Mouse (Mus musculus): ENCODE results near the gene Prr5. TPM values are rescaled to one million over a fixed set of nuclear protein-coding genes. Genes with fewer than 3 reads are reported as not detected.

Gene Prr5
- polyA plus RNA-seq, 3 experiments from 2014 or later, result 1.5 TPM; not detected in 2

DNA sequence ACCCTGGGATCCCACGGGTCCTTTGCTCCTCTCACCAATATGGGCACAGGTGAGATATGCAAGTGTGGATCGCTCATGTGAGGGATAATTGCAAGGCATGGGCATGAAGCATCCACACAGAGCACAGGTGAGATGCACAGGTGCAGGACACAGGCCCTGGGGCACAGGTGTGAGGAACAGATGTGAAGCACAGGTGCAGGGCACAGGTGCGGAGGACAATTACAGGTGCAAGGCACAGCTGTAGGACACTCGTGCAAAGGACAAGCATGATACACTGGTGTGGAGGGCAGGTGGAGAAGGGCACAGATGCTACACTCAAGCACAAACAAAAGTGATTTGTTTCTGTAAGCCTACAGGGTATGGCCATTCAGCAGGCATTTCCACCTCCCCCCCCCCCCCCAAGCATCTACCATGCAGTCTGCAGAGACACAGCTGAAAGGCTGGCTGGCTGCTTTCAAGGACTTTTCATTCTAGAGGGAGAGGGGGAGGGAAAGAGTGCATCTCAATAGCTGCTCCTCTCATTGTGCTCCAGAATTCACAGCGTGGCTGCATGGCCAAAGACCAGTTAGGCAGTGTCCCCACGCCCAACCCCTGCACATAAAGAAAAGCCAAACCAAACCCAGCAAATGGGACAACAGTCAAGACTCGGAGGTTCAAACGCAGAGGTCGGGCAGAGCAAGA lies 11.9 kb upstream of the Prr5 start:
- ATAC-seq, result no peak

GRCm38 (mm10) chr15:84658655-84659054 lies 10.8 kb upstream of the Prr5 start:
- ATAC-seq, result no peak

DNA sequence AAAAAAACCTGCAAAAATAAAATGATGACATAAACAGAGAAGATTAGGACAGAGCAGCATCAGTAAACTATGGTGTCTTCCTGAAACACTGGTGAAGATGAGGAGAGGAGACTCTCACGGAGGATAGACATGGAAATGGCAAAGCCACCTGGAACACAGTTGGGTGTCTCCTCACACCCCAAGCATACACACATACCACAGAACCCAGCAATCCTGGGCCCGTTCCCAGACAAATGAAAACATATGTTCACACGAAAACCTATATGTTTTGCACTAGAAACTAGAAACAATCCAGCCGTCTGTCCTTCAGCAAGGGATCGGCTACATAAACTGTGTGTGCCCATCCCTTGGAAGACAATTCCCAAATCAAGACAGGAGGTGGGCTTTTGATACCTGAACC lies 9.6 kb upstream of the Prr5 start:
- no peak for ATAC-seq

DNA sequence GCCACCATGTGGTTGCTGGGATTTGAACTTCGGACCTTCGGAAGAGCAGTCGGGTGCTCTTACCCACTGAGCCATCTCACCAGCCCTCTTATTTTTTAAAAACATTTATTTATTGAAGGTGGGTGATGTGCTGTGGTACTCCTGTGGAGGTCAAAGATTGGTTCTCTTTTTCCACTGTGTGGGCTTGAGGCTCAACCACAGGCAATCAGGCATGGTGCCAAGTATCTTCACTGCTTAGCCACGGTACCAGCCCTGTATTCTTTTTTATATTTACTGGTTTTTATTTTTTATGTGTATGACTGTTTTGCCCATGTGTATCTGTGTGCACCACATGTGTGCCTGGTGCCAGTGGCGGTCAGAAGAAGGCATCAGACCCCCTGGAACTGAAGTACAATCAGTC lies 8.1 kb upstream of the Prr5 start:
- no peak for ATAC-seq

DNA sequence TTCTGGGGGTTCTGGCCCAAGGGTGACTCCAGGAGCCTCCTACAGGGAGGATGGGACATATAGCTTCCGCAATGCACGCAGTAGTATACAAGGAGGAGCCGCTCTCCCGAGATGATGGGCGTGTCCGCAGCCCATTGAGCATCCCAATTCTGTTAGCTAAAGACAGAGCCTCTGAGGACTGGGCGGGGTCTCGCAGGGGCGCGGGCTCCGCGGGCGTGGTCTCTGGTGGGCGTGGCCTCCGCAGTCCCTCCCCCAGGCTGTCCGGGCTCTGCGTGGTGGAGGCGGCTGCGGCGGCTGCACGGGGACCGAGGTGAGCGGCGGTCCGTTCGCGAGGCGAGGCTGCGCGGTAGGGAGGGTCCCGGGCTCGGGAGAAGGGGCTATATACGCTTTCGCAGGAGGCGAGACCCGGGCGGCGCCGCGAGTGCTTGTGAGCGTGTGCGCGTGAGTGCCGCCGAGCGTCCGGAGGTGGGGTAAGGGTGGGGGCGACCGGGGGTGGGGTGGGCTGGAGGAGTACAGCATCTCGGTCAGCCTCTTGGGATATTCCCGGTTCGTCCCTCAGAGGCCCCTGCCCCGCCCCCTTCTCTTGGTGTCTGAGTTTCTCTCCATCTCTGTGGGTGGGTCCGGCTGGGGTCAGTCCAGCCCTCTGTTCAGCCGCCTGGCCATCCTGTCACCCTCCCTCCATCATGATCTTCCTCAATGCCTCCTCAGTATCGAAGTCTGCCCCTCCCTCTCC lies 6.3 kb upstream of the Prr5 start:
- ATAC-seq, result no peak

GRCm38 (mm10) chr15:84663685-84664060 lies 5.7 kb upstream of the Prr5 start:
- no peak for ATAC-seq

GRCm38 (mm10) chr15:84664542-84665460 lies 4.6 kb upstream of the Prr5 start:
- no peak for ATAC-seq

- ATAC-seq, result no peak
Observed at GRCm38 (mm10) chr15:84665662-84666061, 3.8 kb upstream of the Prr5 start.

DNA sequence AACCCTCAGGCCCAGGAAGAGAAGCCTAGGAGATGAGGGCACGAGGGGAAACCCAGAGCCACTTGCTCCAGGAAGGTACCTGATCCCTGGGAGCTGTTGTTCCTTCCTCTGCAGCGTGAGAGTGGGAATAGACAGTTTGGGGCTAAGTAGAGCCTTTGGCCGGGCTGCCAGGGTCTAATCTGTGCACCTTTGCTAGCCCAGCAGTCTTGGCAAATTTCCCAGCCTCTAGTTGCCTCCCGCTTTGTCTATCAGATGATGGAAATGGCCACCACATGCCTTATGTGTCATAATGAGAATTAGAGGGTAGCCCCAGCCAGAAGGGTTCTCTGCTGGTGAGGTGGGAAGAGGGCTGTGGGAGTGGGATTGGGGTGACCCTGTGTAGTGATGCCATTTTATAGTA lies 3.4 kb upstream of the Prr5 start:
- ATAC-seq, result no peak

DNA sequence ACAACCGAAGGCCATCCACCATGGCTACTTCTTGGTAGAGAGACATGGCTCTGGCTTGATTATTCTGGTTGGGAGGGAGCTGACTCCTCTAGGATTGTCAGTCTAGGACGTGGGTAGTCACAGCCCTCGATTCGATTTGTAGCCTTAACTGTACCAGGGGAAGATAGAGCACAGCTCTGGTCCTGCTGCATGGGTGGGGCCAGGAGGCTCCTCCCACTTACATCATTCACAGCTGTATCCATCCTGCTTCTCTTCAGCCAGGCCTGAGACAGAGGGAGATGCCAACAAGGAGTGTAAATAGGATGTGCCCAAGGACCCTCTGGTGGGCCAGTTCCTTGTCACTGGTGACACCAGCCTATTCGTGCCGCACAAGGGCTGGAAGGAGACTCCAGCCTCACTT lies 1.8 kb upstream of the Prr5 start:
- ATAC-seq, result no peak

GRCm38 (mm10) chr15:84669771-84670656 lies 594 bp downstream of the Prr5 start:
- no peak for ATAC-seq

GRCm38 (mm10) chr15:84670657-84671055 lies 1.2 kb downstream of the Prr5 start:
- no peak for ATAC-seq

DNA sequence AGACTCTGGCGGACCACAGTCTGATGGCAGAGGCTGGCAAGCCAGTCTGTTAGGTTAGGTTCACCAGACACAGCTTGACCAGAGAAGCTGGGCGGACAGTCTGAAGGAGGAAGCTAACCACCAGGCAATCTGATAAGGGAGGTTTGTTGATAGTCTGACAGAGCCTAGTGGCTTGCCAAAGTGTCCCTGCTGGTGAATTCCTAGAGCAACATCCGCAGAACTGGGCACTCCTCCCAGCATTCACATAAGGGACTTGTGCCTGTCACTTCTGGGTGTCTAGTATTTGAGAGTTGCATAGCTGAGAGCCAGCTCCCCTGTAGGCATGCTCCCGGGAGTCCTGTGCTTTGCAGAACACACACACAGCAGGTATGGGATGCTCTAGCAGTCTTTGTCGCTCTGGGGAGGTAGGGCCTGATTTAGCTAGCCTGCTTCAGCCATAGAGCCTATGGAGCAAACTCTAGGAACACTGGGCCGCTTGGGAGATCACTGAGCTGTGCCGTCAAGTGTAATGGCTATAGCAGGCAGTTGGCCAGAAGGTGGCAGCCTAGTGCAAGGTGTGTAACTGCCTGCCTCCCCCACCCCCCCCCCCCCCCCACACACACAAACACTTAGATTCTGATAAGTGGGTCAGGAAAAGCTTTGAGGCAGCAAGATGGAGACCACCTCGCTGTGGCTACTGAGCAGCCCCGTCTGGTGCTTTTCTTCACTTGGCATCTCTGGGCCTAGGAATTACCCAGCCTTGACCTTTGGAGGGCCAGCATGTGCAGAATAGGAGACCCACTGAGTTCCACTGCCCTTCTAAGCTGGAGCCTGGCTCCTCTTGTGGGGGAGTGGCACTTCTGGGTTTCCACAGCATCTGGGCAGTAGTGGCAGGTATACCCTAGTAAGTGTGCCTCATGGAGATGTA lies 2.2 kb downstream of the Prr5 start:
- ATAC-seq, result no peak

GRCm38 (mm10) chr15:84672308-84672615 lies 2.8 kb downstream of the Prr5 start:
- no peak for ATAC-seq

GRCm38 (mm10) chr15:84672616-84673015 lies 3.2 kb downstream of the Prr5 start:
- no peak for ATAC-seq

- no peak for ATAC-seq
Observed at GRCm38 (mm10) chr15:84674329-84675067, 5.1 kb downstream of the Prr5 start.

DNA sequence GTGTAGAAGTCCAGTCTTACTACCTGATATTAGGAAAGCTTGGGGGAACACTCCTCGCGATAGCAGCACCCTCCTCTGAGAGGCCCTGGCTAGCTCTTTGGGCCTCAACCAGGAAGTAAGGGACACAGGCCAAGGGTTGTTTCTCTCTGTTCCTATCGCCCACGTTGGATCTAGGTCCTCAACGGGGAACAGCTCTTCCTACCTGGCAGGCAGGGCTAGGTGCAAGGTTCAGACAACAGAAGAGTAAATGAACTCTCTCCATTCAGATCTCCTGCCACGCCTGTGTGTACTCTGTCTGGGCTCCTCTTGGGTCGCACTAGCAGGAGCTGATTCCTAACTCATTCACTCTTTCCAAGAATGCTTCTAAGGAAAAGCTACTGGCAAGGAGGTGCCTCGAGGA lies 5.9 kb downstream of the Prr5 start:
- no peak for ATAC-seq

- no peak for ATAC-seq
Observed at GRCm38 (mm10) chr15:84677943-84678342, 8.5 kb downstream of the Prr5 start.

- no peak for ATAC-seq
Observed at GRCm38 (mm10) chr15:84679090-84679489, 9.7 kb downstream of the Prr5 start.

GRCm38 (mm10) chr15:84679794-84680193 lies 10.4 kb downstream of the Prr5 start:
- no peak for ATAC-seq

Data from inflammation-experienced regulatory T-cells, adult 6 months (primary cell).